Mouse (Mus musculus) neural tube, embryonic 13.5 days (tissue): ENCODE measurements around the gene Gm10130. TPM values are rescaled to one million over a fixed set of nuclear protein-coding genes. Genes with fewer than 3 reads are reported as not detected.
"Not testable (repeated sequence)": the region's sequence is repeated elsewhere in the genome, so short reads cannot be mapped to it uniquely, and the experiment has no call there.

Experiments
- ATAC-seq: fragments of 200-750 bp; cut with Nextera tagmentation; 2 replicates; pipeline ENCODE4 v1.8.0; 2017; ENCODE audit warnings: low read depth, mild to moderate bottlenecking, moderate TSS enrichment, moderate library complexity
- H3K27ac ChIP-seq: fragments of 300-500 bp; sonication (generic); replicated peaks from 2 replicates; pipeline ENCODE4 v1.5.1; 2015; ENCODE audit warnings: moderate library complexity, mild to moderate bottlenecking, inconsistent platforms
- H3K27me3 ChIP-seq: fragments of 300-500 bp; sonication (generic); 2 replicates; pipeline ENCODE4 v1.6.1; 2015; ENCODE audit warnings: mild to moderate bottlenecking, inconsistent platforms
- H3K36me3 ChIP-seq: fragments of 300-500 bp; sonication (generic); 2 replicates; pipeline ENCODE4 v1.6.1; 2015; ENCODE audit warnings: mild to moderate bottlenecking, inconsistent platforms
- H3K4me1 ChIP-seq: fragments of 300-500 bp; sonication (generic); replicated peaks from 2 replicates; pipeline ENCODE4 v1.6.1; 2015; ENCODE audit warnings: inconsistent platforms
- H3K4me2 ChIP-seq: fragments of 300-500 bp; sonication (generic); 2 replicates; pipeline ENCODE4 v1.6.1; 2015; ENCODE audit warnings: inconsistent platforms, mild to moderate bottlenecking, moderate library complexity
- H3K4me3 ChIP-seq: fragments of 300-500 bp; sonication (generic); 2 replicates; pipeline ENCODE4 v1.5.1; 2015; ENCODE audit warnings: mild to moderate bottlenecking, inconsistent platforms
- H3K9ac ChIP-seq: fragments of 300-500 bp; sonication (generic); 2 replicates; pipeline ENCODE4 v1.6.1; 2015; ENCODE audit warnings: moderate library complexity, mild to moderate bottlenecking, inconsistent platforms
- H3K9me3 ChIP-seq: fragments of 300-500 bp; sonication (generic); 2 replicates; pipeline ENCODE4 v1.6.1; 2016; ENCODE audit warnings: inconsistent platforms
- WGBS: fragments of 180-500 bp; shearing (Covaris S2); methylation state at CpG from one replicate; pipeline ENCODE4 v1.1.7; 2015; 5-methylcytosine and 5-hydroxymethylcytosine counted together
- polyA plus RNA-seq: library from polyadenylated mRNA; unstranded; fragments of >200 nt; fragmentation: Nextera tagmentation; extraction: Ambion mirVana; gene quantifications from 2 replicates; pipeline ENCODE4 v1.2.1, GENCODE M21; 2015

The Gm10130 gene
- polyA plus RNA-seq, 1 experiment from 2014 or later, result 2.3 TPM

- not testable (repeated sequence) for H3K4me3 ChIP-seq, H3K27ac ChIP-seq, H3K27me3 ChIP-seq, H3K4me1 ChIP-seq, ATAC-seq, H3K4me2 ChIP-seq, H3K9ac ChIP-seq
- WGBS, result 87% methylated on average over 17 of the region's 17 CpGs
- peaks cover 37% of the 10 kb centered on the region for H3K36me3 ChIP-seq
- peaks cover 36% of the 10 kb centered on the region for H3K9me3 ChIP-seq
These were observed 88.6 kb downstream of the Gm10130 start for GRCm38 (mm10) chr2:150412146-150412545.

Other genes starting within 250 kb of the Gm10130 start
- gene Zfp120, start 187.0 kb upstream of the Gm10130 start, polyA plus RNA-seq, result 8.9 and 9.6 TPM in 2 replicates
- gene Gm10770, start 144.0 kb upstream of the Gm10130 start, polyA plus RNA-seq, result not detected in 2 replicates
- gene Gm14139, start 141.9 kb upstream of the Gm10130 start, polyA plus RNA-seq, result not detected in 2 replicates
- gene Zfp937, start 105.6 kb upstream of the Gm10130 start, polyA plus RNA-seq, result 12.4 and 15.0 TPM in 2 replicates
- 2.9 and 4.7 TPM in 2 replicates for gene Gm21994, start 68.1 kb upstream of the Gm10130 start, polyA plus RNA-seq
- not detected in 2 replicates for gene Gm14124, start 66.2 kb upstream of the Gm10130 start, polyA plus RNA-seq
- gene 3300002I08Rik, start 39.1 kb downstream of the Gm10130 start, polyA plus RNA-seq, result 14.6 and 18.2 TPM in 2 replicates
- gene Zfp442, start 127.8 kb downstream of the Gm10130 start, polyA plus RNA-seq, result 9.0 and 9.4 TPM in 2 replicates
- not detected in 2 replicates for gene Zfp345, start 161.4 kb downstream of the Gm10130 start, polyA plus RNA-seq
- gene Cst7, start 246.7 kb downstream of the Gm10130 start, polyA plus RNA-seq, result 0.53 TPM in 1 of 2 replicates, not detected in the other